Mouse (Mus musculus) limb, embryonic 14.5 days (tissue): ENCODE results near the gene Ifna2. TPM values are rescaled to one million over a fixed set of nuclear protein-coding genes. Genes with fewer than 3 reads are reported as not detected.
A peak's percentile ranks its signal among the peaks of the same experiment; 100 is the strongest.

Experiments used
- ATAC-seq: fragments of 200-750 bp; cut with Nextera tagmentation; 2 replicates; pipeline ENCODE4 v1.8.0; 2017; ENCODE audit warnings: low read depth, moderate number of reproducible peaks, moderate TSS enrichment; ENCODE audit not compliant: low FRiP score
- DNase-seq: peaks from one replicate; pipeline ENCODE4 v3.0.0-alpha.2; 2015; ENCODE audit warnings: low spot score
- H3K27ac ChIP-seq: fragments of 300-500 bp; sonication (generic); replicated peaks from 2 replicates; pipeline ENCODE4 v1.5.1; 2014; ENCODE audit warnings: low read depth, mild to moderate bottlenecking, low read length, moderate library complexity, mixed read lengths
- H3K27me3 ChIP-seq: fragments of 300-500 bp; sonication (generic); 2 replicates; pipeline ENCODE4 v1.6.1; 2014; ENCODE audit warnings: low read length, mixed read lengths; ENCODE audit not compliant: control insufficient read depth, insufficient read depth
- H3K36me3 ChIP-seq: fragments of 300-500 bp; sonication (generic); 2 replicates; pipeline ENCODE4 v1.6.1; 2014; ENCODE audit warnings: mild to moderate bottlenecking, low read length, moderate library complexity, mixed read lengths; ENCODE audit not compliant: control insufficient read depth, insufficient read depth
- H3K4me1 ChIP-seq: fragments of 300-500 bp; sonication (generic); 2 replicates; pipeline ENCODE4 v1.6.1; 2014; ENCODE audit warnings: antibody characterized with exemption, low read length, mixed read lengths; ENCODE audit not compliant: control insufficient read depth, insufficient read depth
- H3K4me2 ChIP-seq: fragments of 300-500 bp; sonication (generic); replicated peaks from 2 replicates; pipeline ENCODE4 v1.6.1; 2014; ENCODE audit warnings: low read depth, mild to moderate bottlenecking, low read length, moderate library complexity; ENCODE audit not compliant: severe bottlenecking
- H3K4me3 ChIP-seq: fragments of 300-500 bp; sonication (generic); replicated peaks from 2 replicates; pipeline ENCODE4 v1.5.1; 2014; ENCODE audit warnings: low read length
- H3K9ac ChIP-seq: fragments of 300-500 bp; sonication (generic); 2 replicates; pipeline ENCODE4 v1.6.1; 2014; ENCODE audit warnings: mild to moderate bottlenecking, low read depth, low read length, moderate library complexity; ENCODE audit not compliant: severe bottlenecking
- H3K9me3 ChIP-seq: fragments of 300-500 bp; sonication (generic); 2 replicates; pipeline ENCODE4 v1.6.1; 2016; ENCODE audit warnings: low read length; ENCODE audit not compliant: control insufficient read depth
- POLR2A ChIP-seq: fragments of 200-500 bp; IDR thresholded peaks from 2 replicates; pipeline ENCODE4 v1.8.0; 2012; ENCODE audit warnings: inconsistent platforms, mild to moderate bottlenecking, moderate library complexity, borderline replicate concordance; ENCODE audit not compliant: insufficient read depth, insufficient read length; ENCODE audit errors: extremely low read depth
- WGBS: fragments of 180-500 bp; shearing (Covaris S2); extraction: QIAGEN DNeasy Blood & Tissue Kit; methylation state at CpG from one replicate; pipeline ENCODE4 v1.1.7; 2014; 5-methylcytosine and 5-hydroxymethylcytosine counted together
- polyA plus RNA-seq, 2 experiments: library from polyadenylated mRNA; depleted of rRNA in 1 of 2; stranded (reverse) in 1 of 2; unstranded in 1 of 2; fragments of >200 nt; fragmentation: Nextera tagmentation in 1 of 2; extraction: Ambion mirVana in 1 of 2; gene quantifications; 2 replicates each; pipeline versions ENCODE4 v1.2.1 to v1.2.3; 2012 to 2014

The Ifna2 gene
- polyA plus RNA-seq, 2 experiments, result not detected

DNA sequence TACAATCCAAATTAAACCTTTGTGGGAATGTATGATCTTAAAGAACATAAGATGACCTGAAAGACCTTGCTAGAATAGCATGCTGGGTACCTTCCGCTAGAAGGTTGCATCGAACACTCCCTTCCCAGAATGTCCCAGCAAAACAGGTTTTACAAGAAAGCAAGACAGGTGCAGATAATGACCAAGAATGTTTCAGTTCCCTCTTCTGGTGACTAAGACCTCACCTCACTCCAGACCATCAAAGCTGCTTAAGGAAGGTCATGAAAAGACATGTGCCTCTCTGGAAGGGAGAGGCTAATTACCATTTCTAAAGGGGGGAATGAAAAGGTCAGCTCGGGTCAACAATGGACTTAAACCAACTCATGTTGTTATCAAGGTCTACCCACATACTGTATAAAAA, 30.1 kb downstream of the Ifna2 start:
- H3K4me2 ChIP-seq, result no peak overlapping the region
- WGBS, result 79% methylated on average over 3 of the region's 3 CpGs

DNA sequence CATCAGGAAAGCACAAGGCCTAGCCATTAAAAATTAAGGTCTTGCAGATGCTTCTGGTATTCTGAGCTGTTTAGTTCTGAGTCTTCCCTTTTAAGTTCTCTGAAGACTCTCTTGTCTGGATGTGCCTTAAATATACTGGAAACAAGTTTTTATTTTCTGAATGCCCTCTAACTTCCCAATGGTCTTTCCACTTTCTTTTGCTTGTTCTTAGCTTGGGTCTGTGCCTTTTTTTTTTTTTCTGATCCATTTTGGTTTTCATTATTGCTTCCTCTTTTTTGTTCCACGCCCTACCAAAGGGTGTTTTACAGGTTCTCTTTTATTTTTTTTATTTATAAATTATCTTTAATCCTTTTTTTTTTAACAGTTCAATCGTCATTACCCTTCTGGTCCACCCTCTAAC, 39.4 kb downstream of the Ifna2 start, which contains the start of gene Ifna13:
TSS of gene Ifna13 (minus strand) at position 101 of the 400 bp plus-strand sequence.
- Histone ChIP-seq H3K4me2 (no peak within 1 kb of the TSS), H3K4me3 (no peak within 1 kb of the TSS), H3K4me1 (no peaks in the 10 kb centered on the region), H3K27ac (no peak within 1 kb of the TSS), H3K9ac (no peak within 1 kb of the TSS), H3K36me3 (no peaks in the 10 kb centered on the region), H3K27me3 (no peaks in the 10 kb centered on the region), H3K9me3 (no peaks in the 10 kb centered on the region)
- WGBS, result 61% methylated on average over 2 of the region's 2 CpGs
- no peak for DNase-seq
- TF ChIP-seq POLR2A, result no peak
- no peak for ATAC-seq

More for the DNA sequence above, 30.1 kb downstream of the Ifna2 start:
- Histone ChIP-seq H3K27ac (no peak overlapping the region), H3K9ac (no peak overlapping the region), H3K36me3 (no peaks in the 10 kb centered on the region), H3K27me3 (no peaks in the 10 kb centered on the region), H3K4me1 (no peaks in the 10 kb centered on the region), H3K4me3 (no peak overlapping the region), H3K9me3 (no peaks in the 10 kb centered on the region)
- no peak for ATAC-seq
- DNase-seq, result no peak
- no peak for TF ChIP-seq POLR2A

- Histone ChIP-seq H3K27ac (no peak overlapping the region), H3K27me3 (no peaks in the 10 kb centered on the region), H3K9me3 (no peaks in the 10 kb centered on the region), H3K4me2 (no peak overlapping the region), H3K36me3 (no peaks in the 10 kb centered on the region), H3K4me1 (no peaks in the 10 kb centered on the region), H3K9ac (no peak overlapping the region), H3K4me3 (no peak overlapping the region)
- WGBS, result 18% methylated on average over 2 of the region's 2 CpGs
- TF ChIP-seq POLR2A, result no peak
- ATAC-seq (no peak), DNase-seq (no peak)
Measured at GRCm38 (mm10) chr4:88642526-88642925, 41.2 kb downstream of the Ifna2 start.

DNA sequence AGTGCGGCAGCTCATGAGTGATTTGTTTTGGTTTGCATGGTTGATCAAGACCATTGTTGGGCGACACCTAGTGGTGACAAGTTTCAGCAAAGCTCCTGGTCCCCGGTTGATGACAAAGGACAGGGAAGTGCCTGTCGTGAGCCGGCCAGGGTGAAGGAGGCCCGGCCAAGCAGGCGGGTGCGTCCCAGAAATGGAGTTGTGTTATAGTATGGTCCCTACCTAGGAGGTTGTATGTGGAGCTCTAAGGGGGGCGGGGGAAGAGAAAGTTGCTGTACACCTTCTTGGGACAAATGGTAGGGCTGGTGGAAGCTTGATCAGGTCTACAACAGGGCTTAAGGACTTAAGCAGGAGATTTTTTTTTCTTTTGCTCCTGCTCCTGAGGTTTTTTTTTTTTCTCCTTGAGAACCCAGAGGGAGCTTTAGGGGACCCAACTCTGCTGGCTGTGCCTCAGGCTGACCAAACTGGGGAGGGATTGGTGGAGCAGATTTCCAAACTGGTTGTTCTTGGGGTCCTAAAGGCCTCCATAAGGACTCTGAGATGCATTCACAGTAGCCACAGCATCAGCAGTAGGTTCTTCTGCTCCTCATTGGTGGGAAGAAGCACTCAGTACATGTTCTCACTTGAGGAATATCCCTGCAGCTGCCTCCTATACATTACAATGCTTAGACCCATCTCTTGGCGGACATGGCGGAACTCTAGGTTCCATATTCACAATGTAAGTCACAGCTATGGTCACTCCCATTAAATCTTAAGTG, 42.5 kb downstream of the Ifna2 start:
- 13% methylated on average over 11 of the region's 11 CpGs for WGBS
- Histone ChIP-seq H3K4me3 (peak overlapping the region; percentile 33), H3K4me1 (no peaks in the 10 kb centered on the region), H3K9ac (no peak overlapping the region), H3K9me3 (no peaks in the 10 kb centered on the region), H3K27me3 (no peaks in the 10 kb centered on the region), H3K36me3 (no peaks in the 10 kb centered on the region), H3K27ac (0 out of 2 replicates have a peak overlapping the region, but pooled peaks have one; percentile 19), H3K4me2 (peak overlapping the region; percentile 45)
- peak; percentile 96 for ATAC-seq
- peak; percentile 99 for DNase-seq
- TF ChIP-seq POLR2A, result no peak

DNA sequence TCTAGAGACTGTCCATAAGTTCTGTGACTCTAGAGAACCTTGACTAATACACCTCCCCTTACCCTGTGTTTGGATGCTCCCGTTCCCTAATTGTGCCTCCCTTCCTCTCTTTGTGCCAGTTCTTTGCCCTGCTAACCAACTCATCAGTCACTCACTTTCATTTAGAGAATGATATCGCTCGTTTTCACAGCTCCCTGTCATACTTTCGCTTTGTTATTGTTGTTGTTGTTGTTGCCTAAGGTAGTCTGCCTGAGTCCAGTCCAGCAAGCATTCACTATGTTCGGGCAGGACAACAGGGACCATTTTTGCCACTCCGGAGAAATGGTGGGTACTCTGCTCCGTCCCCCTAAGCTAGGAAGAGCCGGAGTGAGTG, 43.0 kb downstream of the Ifna2 start:
- WGBS, result 61% methylated on average over 8 of the region's 8 CpGs
- no peaks in the 10 kb centered on the region for H3K4me1 ChIP-seq
- peak overlapping the region; percentile 47 for H3K9ac ChIP-seq
- peak overlapping the region; percentile 33 for H3K4me3 ChIP-seq
- H3K9me3 ChIP-seq, result no peaks in the 10 kb centered on the region
- H3K36me3 ChIP-seq, result no peaks in the 10 kb centered on the region
- DNase-seq (no peak), ATAC-seq (no peak)
- TF ChIP-seq POLR2A, result no peak
- H3K27ac ChIP-seq, result no peak overlapping the region
- no peaks in the 10 kb centered on the region for H3K27me3 ChIP-seq
- H3K4me2 ChIP-seq, result peak overlapping the region; percentile 45
